Mouse (Mus musculus) thymus, adult 2 months (tissue): ENCODE data around the gene Hoxc11.

Experiments
- CTCF ChIP-seq: fragments of 200-500 bp; IDR thresholded peaks from 2 replicates; pipeline ENCODE4 v1.5.1; 2012; ENCODE audit warnings: mild to moderate bottlenecking, control low read depth, low read length, moderate library complexity, borderline replicate concordance; ENCODE audit not compliant: control insufficient read depth, poor library complexity, insufficient read depth; ENCODE audit errors: extremely low read depth
- POLR2A ChIP-seq: fragments of 200-500 bp; IDR thresholded peaks from 2 replicates; pipeline ENCODE4 v1.6.1; 2012; ENCODE audit warnings: mild to moderate bottlenecking, low read length, control low read depth, moderate library complexity; ENCODE audit not compliant: control insufficient read depth, poor library complexity, insufficient read depth; ENCODE audit errors: extremely low read depth

DNA sequence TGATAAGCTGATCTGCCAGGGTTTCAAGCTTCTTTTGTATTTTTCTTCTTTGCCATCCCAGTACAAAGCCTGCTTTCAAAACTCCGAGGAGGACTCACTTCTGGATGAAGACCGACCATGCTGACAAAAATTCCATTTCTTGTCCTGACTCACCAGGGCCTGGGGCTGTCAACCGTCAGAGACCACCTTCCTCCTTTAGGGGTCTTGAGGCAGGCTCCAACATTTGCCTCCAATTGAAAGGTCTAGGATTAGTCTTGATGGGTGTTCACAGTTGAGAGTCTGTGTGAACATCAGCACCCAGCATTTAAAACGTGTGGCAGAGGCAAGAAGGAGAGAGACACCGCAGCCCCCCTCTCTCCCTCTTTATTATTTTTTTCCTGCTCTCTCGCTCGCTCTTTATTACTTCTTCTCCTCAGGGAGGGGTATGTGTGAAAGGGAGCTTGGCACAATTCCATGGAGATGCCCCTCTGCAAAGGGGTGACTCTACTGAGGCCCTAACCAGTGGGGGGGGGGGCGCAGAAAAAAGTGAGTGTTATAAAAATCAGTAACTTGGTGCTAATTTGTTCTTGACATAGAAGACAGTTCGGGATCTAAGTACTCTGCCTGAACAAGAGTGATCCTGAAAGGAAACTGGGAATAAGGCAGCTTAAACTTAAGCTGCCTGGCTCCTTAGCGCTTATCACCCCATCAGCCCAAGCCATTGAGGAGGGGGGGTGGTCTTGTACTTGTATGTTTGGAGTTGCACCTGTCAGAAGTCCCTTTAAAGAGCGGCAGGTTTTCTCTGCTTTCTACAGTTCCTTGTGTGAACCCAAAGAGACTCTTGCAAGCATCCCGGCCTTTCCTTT, 34.7 kb upstream of the Hoxc11 start:
- no peak for TF ChIP-seq CTCF
- no peak for TF ChIP-seq POLR2A
